21 mouse cellular contexts compared by ENCODE assay signal in the genomic region with DNA sequence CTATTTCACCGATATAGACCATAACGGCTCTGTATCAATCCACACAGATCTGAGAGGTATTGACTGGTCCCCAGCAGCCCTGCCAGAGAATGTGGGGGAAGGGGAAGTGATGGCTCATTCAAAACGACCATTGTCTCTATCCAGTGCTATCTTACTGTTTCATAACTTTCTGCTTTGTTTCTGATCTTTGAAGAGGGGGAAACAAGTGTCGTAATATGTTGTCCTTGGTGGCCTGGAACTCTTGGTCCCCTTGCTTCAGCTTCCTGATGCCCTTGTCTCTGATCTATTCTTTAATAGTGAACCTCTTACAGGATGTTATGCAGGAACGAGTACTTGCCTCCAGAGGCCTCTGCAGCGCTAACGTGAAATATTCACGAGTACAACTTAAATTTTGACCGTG.
"Had no signal": no experiment of that assay in that cellular context is flagged by ENCODE, and none has a peak within 500 bp of the region (broad histone marks: within the 10 kb centered on the region; RNA-seq: fewer than 3 reads in every experiment).

No protein-coding gene starts in this region.

- DNase-seq: kidney, adult 2 months; kidney, postnatal 10 days; kidney, postnatal 36 days; layer of hippocampus, postnatal 36 days; liver; lung, adult 18-20 months; lung, postnatal 10 days; lung, postnatal 36 days; right cerebral cortex, postnatal 25 days; spleen, adult 18-20 months; thymus, postnatal 25 days had no signal

- H3K4me3 ChIP-seq: kidney, embryonic 15.5 days; limb, embryonic 10.5 days; limb, embryonic 13.5 days; liver, embryonic 12.5 days; liver, embryonic 15.5 days; lung, embryonic 15.5 days; midbrain, embryonic 12.5 days; myocyte; stomach, embryonic 15.5 days had no signal

- H3K27ac ChIP-seq: kidney, embryonic 15.5 days; limb, embryonic 10.5 days; limb, embryonic 13.5 days; liver, embryonic 12.5 days; liver, embryonic 15.5 days; lung, embryonic 15.5 days; stomach, embryonic 15.5 days had no signal

- H3K27me3 ChIP-seq: kidney, embryonic 15.5 days; liver, embryonic 12.5 days; liver, embryonic 15.5 days; lung, embryonic 15.5 days; midbrain, embryonic 12.5 days; stomach, embryonic 15.5 days had no signal

- ATAC-seq: intestine, postnatal 0 days; liver, embryonic 12.5 days had no signal

- H3K36me3 ChIP-seq: kidney, embryonic 15.5 days; limb, embryonic 10.5 days; limb, embryonic 13.5 days; liver, embryonic 12.5 days; liver, embryonic 15.5 days; lung, embryonic 15.5 days; midbrain, embryonic 12.5 days; stomach, embryonic 15.5 days had no signal

- H3K4me2 ChIP-seq: kidney, embryonic 15.5 days; limb, embryonic 13.5 days; liver, embryonic 12.5 days; liver, embryonic 15.5 days; lung, embryonic 15.5 days; midbrain, embryonic 12.5 days; stomach, embryonic 15.5 days had no signal

- H3K9ac ChIP-seq: kidney, embryonic 15.5 days; limb, embryonic 13.5 days; liver, embryonic 12.5 days; liver, embryonic 15.5 days; lung, embryonic 15.5 days; midbrain, embryonic 12.5 days; stomach, embryonic 15.5 days had no signal

- H3K4me1 ChIP-seq: liver, embryonic 12.5 days; liver, embryonic 15.5 days; stomach, embryonic 15.5 days had no signal

- H3K9me3 ChIP-seq: kidney, embryonic 15.5 days; limb, embryonic 10.5 days; limb, embryonic 13.5 days; liver, embryonic 12.5 days; liver, embryonic 15.5 days; lung, embryonic 15.5 days; midbrain, embryonic 12.5 days; stomach, embryonic 15.5 days had no signal
